Mouse (Mus musculus) neural tube, embryonic 11.5 days (tissue): ENCODE measurements around the gene Defb22. TPM values are rescaled to one million over a fixed set of nuclear protein-coding genes. Genes with fewer than 3 reads are reported as not detected.

Experiments used
- ATAC-seq: fragments of 200-750 bp; cut with Nextera tagmentation; 2 replicates; pipeline ENCODE4 v1.8.0; 2017; ENCODE audit warnings: moderate number of reproducible peaks, mild to moderate bottlenecking, moderate TSS enrichment, moderate library complexity; ENCODE audit not compliant: insufficient read depth, low FRiP score, low TSS enrichment
- DNase-seq: peaks from one replicate; pipeline ENCODE4 v3.0.0-alpha.2; 2015; ENCODE audit warnings: low spot score
- H3K27ac ChIP-seq: fragments of 300-500 bp; sonication (generic); 2 replicates; pipeline ENCODE4 v1.5.1; 2014; ENCODE audit warnings: low read depth, mild to moderate bottlenecking, low read length
- H3K27me3 ChIP-seq: fragments of 300-500 bp; sonication (generic); 2 replicates; pipeline ENCODE4 v1.6.1; 2014; ENCODE audit warnings: mild to moderate bottlenecking, low read length, mixed read lengths; ENCODE audit not compliant: control insufficient read depth, insufficient read depth
- H3K36me3 ChIP-seq: fragments of 300-500 bp; sonication (generic); 2 replicates; pipeline ENCODE4 v1.6.1; 2014; ENCODE audit warnings: mild to moderate bottlenecking, low read length, moderate library complexity, mixed read lengths; ENCODE audit not compliant: control insufficient read depth, insufficient read depth
- H3K4me1 ChIP-seq: fragments of 300-500 bp; sonication (generic); 2 replicates; pipeline ENCODE4 v1.6.1; 2014; ENCODE audit warnings: low read length, mixed read lengths; ENCODE audit not compliant: control insufficient read depth, insufficient read depth
- H3K4me2 ChIP-seq: fragments of 300-500 bp; sonication (generic); 2 replicates; pipeline ENCODE4 v1.6.1; 2014; ENCODE audit warnings: low read depth, mild to moderate bottlenecking, moderate library complexity
- H3K4me3 ChIP-seq: fragments of 300-500 bp; sonication (generic); 2 replicates; pipeline ENCODE4 v1.5.1; 2014; ENCODE audit warnings: low read depth, low read length
- H3K9ac ChIP-seq: fragments of 300-500 bp; sonication (generic); 2 replicates; pipeline ENCODE4 v1.6.1; 2014; ENCODE audit warnings: mild to moderate bottlenecking, low read length
- H3K9me3 ChIP-seq: fragments of 300-500 bp; sonication (generic); 2 replicates; pipeline ENCODE4 v1.6.1; 2016; ENCODE audit warnings: low read length; ENCODE audit not compliant: control insufficient read depth
- WGBS: fragments of 180-500 bp; shearing (Covaris S2); extraction: QIAGEN DNeasy Blood & Tissue Kit; methylation state at CpG from one replicate; pipeline ENCODE4 v1.1.7; 2014; 5-methylcytosine and 5-hydroxymethylcytosine counted together
- polyA plus RNA-seq: library from polyadenylated mRNA; unstranded; fragments of >200 nt; fragmentation: Nextera tagmentation; extraction: Ambion mirVana; gene quantifications from 2 replicates; pipeline ENCODE4 v1.2.1, GENCODE M21; 2014

The Defb22 gene
- polyA plus RNA-seq, 1 experiment from 2014 or later = not detected

DNA sequence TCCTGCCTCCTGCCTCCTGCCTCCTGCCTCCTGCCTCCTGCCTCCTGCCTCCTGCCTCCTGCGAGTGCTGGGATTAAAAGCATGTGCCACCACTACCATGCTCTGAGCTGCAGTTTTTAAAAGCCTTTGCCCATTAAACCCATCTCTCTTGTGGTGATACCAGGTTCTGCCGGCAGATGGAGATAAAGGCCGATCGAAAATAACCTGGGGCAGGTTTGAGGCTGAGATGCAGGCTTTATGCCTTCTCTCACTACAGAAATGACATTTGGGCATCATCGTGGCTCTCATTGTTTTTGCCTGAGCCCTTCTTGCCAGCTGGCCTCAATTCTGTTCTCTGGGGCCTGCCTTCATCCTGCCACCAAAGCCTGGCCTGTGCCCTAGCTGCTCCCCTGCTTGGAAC, 39.7 kb downstream of the Defb22 start:
- H3K9ac ChIP-seq = no peak overlapping the region
- no peak overlapping the region for H3K4me2 ChIP-seq
- ATAC-seq = no peak

DNA sequence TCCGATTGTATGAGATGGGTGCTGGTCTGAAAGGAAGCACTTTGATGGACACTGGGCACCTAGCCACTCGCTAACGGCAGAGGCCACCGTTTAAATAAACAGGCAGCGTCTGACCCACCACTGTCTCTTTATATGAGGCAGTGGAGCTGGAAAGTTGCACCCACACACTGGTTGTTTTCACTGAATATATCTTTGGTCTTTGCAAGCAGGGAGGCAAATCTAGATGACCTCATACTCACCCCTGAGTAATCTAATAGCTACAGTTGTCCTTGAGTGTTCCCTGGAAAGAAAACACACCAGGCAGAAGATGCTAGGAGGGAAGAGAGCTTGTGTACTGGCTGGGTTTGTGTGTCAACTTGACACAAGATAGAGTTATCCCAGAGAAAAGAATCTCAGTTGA, 42.5 kb downstream of the Defb22 start:
- Histone ChIP-seq H3K9ac (no peak overlapping the region), H3K27me3 (no peaks in the 10 kb centered on the region), H3K4me3 (no peak overlapping the region), H3K36me3 (no peaks in the 10 kb centered on the region), H3K4me2 (no peak overlapping the region), H3K9me3 (no peaks in the 10 kb centered on the region), H3K4me1 (no peaks in the 10 kb centered on the region), H3K27ac (no peak overlapping the region)
- 61% methylated on average over 5 of the region's 5 CpGs for WGBS
- ATAC-seq = no peak
- no peak for DNase-seq

More for the DNA sequence above, 39.7 kb downstream of the Defb22 start:
- peak; percentile 72 for DNase-seq
- WGBS = 7% methylated on average over 5 of the region's 5 CpGs
- no peak overlapping the region for H3K27ac ChIP-seq
- H3K4me1 ChIP-seq = no peaks in the 10 kb centered on the region
- no peaks in the 10 kb centered on the region for H3K9me3 ChIP-seq
- H3K27me3 ChIP-seq = no peaks in the 10 kb centered on the region
- H3K4me3 ChIP-seq = no peak overlapping the region
- no peaks in the 10 kb centered on the region for H3K36me3 ChIP-seq

DNA sequence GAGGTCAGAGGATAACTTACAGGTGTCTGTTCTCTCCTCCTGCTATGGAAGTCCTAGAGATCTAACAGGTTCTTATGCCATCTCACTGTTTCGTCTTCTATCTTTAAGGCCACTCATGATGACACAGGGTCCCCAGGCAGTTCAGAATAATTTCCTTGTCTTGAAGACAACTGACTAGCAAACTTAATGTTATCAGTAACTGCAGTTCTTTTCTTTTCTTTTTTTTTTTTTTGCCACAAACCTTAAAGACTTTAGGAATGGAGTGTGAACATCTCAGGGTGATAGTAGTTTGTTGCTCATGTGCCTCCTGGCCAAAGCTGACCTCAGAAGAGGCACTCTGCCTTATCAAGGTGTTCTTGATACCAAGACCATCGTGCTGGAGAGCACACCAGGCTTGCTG, 43.3 kb downstream of the Defb22 start:
- WGBS = 74% methylated on average over 2 of the region's 2 CpGs
- ATAC-seq = no peak
- no peak overlapping the region for H3K27ac ChIP-seq
- no peak overlapping the region for H3K4me2 ChIP-seq
- no peaks in the 10 kb centered on the region for H3K9me3 ChIP-seq
- no peak for DNase-seq
- H3K9ac ChIP-seq = no peak overlapping the region
- no peaks in the 10 kb centered on the region for H3K36me3 ChIP-seq
- no peaks in the 10 kb centered on the region for H3K27me3 ChIP-seq
- no peaks in the 10 kb centered on the region for H3K4me1 ChIP-seq
- no peak overlapping the region for H3K4me3 ChIP-seq

DNA sequence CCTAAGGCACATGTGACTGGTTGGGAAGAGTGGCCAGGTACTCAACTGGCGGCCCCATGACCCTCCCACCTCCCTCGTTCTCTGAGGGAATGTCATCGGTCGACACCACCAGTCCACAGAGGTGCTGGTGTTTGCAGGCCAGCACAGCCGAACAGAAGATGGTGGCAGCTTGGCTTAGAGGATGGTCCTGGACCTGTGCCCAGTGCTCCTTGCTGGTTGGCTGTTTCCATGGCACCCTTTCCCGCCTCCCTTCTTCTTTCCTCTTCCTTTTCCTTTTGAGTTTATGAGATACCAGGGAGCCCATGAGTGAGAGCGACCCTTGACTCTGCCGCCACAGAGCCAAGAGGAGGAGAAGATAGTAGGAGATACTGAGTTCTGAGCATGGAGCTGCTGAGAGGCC, 46.7 kb downstream of the Defb22 start:
- Histone ChIP-seq H3K4me1 (no peaks in the 10 kb centered on the region), H3K27ac (no peak overlapping the region), H3K27me3 (no peaks in the 10 kb centered on the region), H3K9me3 (no peaks in the 10 kb centered on the region), H3K9ac (no peak overlapping the region), H3K4me2 (no peak overlapping the region), H3K4me3 (no peak overlapping the region), H3K36me3 (no peaks in the 10 kb centered on the region)
- WGBS = 86% methylated on average over 8 of the region's 8 CpGs
- DNase-seq (no peak), ATAC-seq (no peak)

DNA sequence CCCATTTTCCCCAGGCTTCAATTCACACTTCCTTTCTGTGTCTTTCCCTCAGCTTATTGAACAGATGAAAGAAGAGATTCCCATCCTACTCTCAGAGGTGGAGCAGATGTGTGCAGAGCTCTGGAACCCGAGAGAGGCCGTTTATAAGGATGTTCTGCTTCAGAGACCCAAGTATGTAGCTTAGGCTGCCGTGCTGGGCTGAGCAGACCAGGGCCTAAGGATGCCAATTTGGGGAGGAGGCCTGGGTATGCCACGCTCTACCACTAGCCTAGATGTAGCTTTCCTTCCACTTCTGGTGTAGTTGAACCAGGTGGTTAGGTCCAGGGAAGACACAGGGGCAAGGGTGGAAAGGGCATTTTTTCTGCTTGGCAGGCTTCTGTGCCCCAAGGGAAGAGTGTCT, 47.6 kb downstream of the Defb22 start:
- ATAC-seq (no peak), DNase-seq (no peak)
- Histone ChIP-seq H3K27me3 (no peaks in the 10 kb centered on the region), H3K4me1 (no peaks in the 10 kb centered on the region), H3K9ac (no peak overlapping the region), H3K9me3 (no peaks in the 10 kb centered on the region), H3K4me3 (no peak overlapping the region), H3K4me2 (no peak overlapping the region), H3K36me3 (no peaks in the 10 kb centered on the region), H3K27ac (no peak overlapping the region)
- 79% methylated on average over 4 of the region's 4 CpGs for WGBS

DNA sequence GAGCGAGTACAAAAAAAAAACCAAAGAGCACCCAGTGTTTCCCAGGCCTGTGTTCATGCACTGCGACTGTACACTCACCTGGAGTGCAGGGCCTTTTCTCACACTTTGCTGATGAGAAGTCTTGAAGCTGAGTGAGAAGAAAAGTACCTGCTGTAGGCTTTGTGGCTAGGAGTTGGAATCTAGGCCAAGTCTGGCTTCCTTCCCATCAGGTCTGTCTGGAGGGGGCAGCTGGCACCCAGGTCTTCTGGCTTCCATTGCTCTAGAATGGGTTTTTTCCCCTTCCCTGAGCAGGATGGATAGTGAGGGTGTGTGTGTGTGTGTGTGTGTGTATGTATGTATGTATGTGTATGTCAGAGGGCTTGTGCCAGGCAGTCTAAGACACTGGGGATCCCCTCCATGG, 50.1 kb downstream of the Defb22 start:
- Histone ChIP-seq H3K27me3 (no peaks in the 10 kb centered on the region), H3K36me3 (no peaks in the 10 kb centered on the region), H3K9me3 (no peaks in the 10 kb centered on the region), H3K4me1 (no peaks in the 10 kb centered on the region), H3K9ac (no peak overlapping the region), H3K4me3 (no peak overlapping the region), H3K27ac (no peak overlapping the region), H3K4me2 (no peak overlapping the region)
- WGBS = 80% methylated on average over 2 of the region's 2 CpGs
- no peak for ATAC-seq
- DNase-seq = no peak

DNA sequence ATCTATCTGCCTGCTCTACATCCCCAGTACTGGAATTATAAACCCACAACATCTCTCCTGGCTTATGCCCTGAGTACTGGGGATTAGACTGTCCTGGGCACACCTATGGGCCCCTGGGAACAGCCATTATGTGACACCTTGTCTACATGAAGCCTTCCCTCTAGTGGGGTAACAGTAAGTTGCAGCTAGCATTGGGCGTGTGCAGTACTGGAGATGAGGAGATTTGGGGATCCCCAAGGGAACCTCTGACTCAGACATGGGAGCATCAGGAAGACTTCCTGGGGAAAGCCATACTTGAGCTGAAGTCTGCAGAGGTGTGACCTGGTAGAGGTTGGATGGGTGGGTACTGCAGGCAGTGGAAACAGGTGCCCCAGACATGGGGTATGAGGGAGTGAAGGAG, 51.0 kb downstream of the Defb22 start:
- H3K27me3 ChIP-seq = no peaks in the 10 kb centered on the region
- H3K36me3 ChIP-seq = no peaks in the 10 kb centered on the region
- WGBS = 67% methylated on average over 1 of the region's 1 CpGs
- H3K4me2 ChIP-seq = no peak overlapping the region
- H3K27ac ChIP-seq = no peak overlapping the region
- no peak for ATAC-seq
- H3K9me3 ChIP-seq = no peaks in the 10 kb centered on the region
- no peak overlapping the region for H3K4me3 ChIP-seq
- no peak overlapping the region for H3K9ac ChIP-seq
- no peak for DNase-seq
- H3K4me1 ChIP-seq = no peaks in the 10 kb centered on the region

DNA sequence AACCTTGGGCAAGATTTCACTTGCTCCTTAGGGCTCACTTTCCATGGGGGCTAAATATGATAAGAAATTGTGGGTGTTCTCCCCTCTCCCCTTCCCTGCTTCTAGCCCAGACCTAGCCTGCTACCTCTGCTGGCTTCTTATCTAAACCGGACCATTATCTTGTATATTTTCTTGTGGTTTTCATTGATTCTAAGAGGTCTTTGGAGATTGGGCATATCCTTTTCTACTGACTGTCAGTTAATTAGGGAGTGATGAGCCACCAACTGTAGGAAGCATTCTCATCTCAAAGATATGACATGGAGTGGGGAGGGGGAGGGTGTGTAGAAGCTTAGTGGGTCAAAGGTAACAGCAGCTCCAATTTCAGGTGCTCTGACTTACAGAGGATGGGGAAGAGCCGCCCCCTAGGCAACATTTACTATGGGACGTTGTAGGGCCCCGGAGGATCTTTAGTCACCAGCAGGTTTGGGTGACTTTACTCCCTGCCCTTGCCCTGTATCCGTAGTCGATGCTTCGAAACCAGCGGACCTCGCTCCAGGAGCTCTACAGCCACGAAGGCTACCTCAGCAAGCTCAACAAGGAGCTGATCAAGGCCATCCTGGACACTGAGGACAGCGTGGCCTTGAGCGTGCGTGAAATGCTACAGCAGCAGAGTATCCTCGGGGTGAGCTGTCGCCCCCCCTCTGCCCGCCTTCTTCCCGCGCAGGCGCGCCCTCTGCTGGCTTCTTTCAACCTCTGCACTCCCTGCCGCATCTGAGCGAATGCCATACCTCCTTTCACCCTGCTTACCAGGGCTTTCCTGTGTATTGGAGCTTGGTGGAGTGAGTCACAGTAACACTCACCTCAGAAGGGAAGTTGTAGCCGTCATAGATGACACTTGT, 52.7 kb downstream of the Defb22 start:
- H3K4me1 ChIP-seq = no peaks in the 10 kb centered on the region
- H3K9me3 ChIP-seq = no peaks in the 10 kb centered on the region
- no peaks in the 10 kb centered on the region for H3K27me3 ChIP-seq
- H3K9ac ChIP-seq = peak overlapping the region; percentile 31; the same call in 1 of the 2 replicates
- peak overlapping the region; percentile 28 for H3K4me3 ChIP-seq
- no peak overlapping the region for H3K27ac ChIP-seq
- DNase-seq (peak; percentile 89), ATAC-seq (peak; percentile 82)
- WGBS = 3% methylated on average over 22 of the region's 23 CpGs
- no peaks in the 10 kb centered on the region for H3K36me3 ChIP-seq
- H3K4me2 ChIP-seq = peak overlapping the region; percentile 49

DNA sequence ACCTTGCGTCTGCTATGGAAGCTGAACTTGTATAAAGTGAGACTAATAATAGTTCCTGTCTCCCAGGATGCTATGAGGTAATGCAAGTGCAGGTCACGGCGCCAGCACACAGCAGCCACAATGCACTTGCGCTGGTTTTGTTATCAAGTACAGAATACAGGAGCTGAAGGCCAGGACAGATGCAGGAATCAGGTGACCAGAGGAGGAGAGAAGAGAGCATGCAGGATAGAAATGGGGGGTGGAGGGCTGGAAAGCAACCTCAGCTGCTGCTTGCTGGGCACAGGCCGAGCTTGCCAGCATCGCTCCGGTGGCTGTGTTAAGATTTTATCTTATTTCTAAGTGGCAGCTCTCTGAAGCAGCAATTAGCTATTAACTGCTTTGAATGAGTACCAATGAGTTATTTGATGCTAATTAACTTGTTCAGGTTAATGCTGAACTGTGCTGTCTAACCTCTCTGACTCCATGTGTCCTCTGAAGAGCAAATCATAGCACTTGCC, 53.5 kb downstream of the Defb22 start:
- H3K36me3 ChIP-seq = no peaks in the 10 kb centered on the region
- H3K4me1 ChIP-seq = no peaks in the 10 kb centered on the region
- ATAC-seq (no peak), DNase-seq (no peak)
- H3K4me3 ChIP-seq = no peak overlapping the region
- no peaks in the 10 kb centered on the region for H3K27me3 ChIP-seq
- H3K9ac ChIP-seq = no peak overlapping the region; the same call in 1 of the 2 replicates
- no peak overlapping the region for H3K4me2 ChIP-seq
- no peak overlapping the region for H3K27ac ChIP-seq
- no peaks in the 10 kb centered on the region for H3K9me3 ChIP-seq
- 88% methylated on average over 7 of the region's 7 CpGs for WGBS
